Mouse (Mus musculus): Measurements from ENCODE around the gene Rchy1. TPM values are rescaled to one million over a fixed set of nuclear protein-coding genes. Genes with fewer than 3 reads are reported as not detected.
"Not testable (repeated sequence)": the region's sequence is repeated elsewhere in the genome, so short reads cannot be mapped to it uniquely, and the experiment has no call there.

Rchy1 gene
- polyA plus RNA-seq, 1 experiment from 2014 or later = 71.4 TPM

GRCm38 (mm10) chr5:91947008-91947407 lies 15.9 kb downstream of the Rchy1 start:
- Histone ChIP-seq H3K27ac (ENCODE audit: low read length) (no peak overlapping the region), H3K27me3 (replicated peaks; ENCODE audit: control insufficient read depth, insufficient read depth, low read length) (no peaks in the 10 kb centered on the region), H3K4me2 (ENCODE audit: low read length) (no peak overlapping the region), H3K36me3 (ENCODE audit: control insufficient read depth, insufficient read depth) (peaks cover 24% of the 10 kb centered on the region), H3K4me3 (replicated peaks; ENCODE audit: low read length) (no peak overlapping the region), H3K9ac (replicated peaks; ENCODE audit: low read depth, low read length) (no peak overlapping the region), H3K4me1 (replicated peaks; ENCODE audit: control insufficient read depth, insufficient read depth, low read length) (no peaks in the 10 kb centered on the region), H3K9me3 (ENCODE audit: control insufficient read depth, low read length) (no peaks in the 10 kb centered on the region)
- no peak for ATAC-seq
- 96% methylated on average over 4 of the region's 4 CpGs for WGBS

- not testable (repeated sequence) for H3K9ac ChIP-seq (replicated peaks; ENCODE audit: low read depth, low read length); H3K9me3 ChIP-seq (ENCODE audit: control insufficient read depth, low read length); H3K4me1 ChIP-seq (replicated peaks; ENCODE audit: control insufficient read depth, insufficient read depth, low read length); H3K4me3 ChIP-seq (replicated peaks; ENCODE audit: low read length); H3K27ac ChIP-seq (ENCODE audit: low read length); H3K27me3 ChIP-seq (replicated peaks; ENCODE audit: control insufficient read depth, insufficient read depth, low read length); H3K4me2 ChIP-seq (ENCODE audit: low read length)
- H3K36me3 ChIP-seq (ENCODE audit: control insufficient read depth, insufficient read depth) = peaks cover 24% of the 10 kb centered on the region
- 63% methylated on average over 1 of the region's 1 CpGs for WGBS
- 0 out of 2 replicates have a peak, but pooled peaks have one; percentile 33 for ATAC-seq
These were observed 17.3 kb downstream of the Rchy1 start for GRCm38 (mm10) chr5:91945609-91946008.

GRCm38 (mm10) chr5:91913231-91913630 lies 49.6 kb downstream of the Rchy1 start:
- WGBS = 84% methylated on average over 2 of the region's 2 CpGs
- no peaks in the 10 kb centered on the region for H3K27me3 ChIP-seq (replicated peaks; ENCODE audit: control insufficient read depth, insufficient read depth, low read length)
- no peak overlapping the region for H3K4me3 ChIP-seq (replicated peaks; ENCODE audit: low read length)
- no peaks in the 10 kb centered on the region for H3K36me3 ChIP-seq (ENCODE audit: control insufficient read depth, insufficient read depth)
- peak; percentile 59; the same call in 1 of the 2 replicates for ATAC-seq
- no peak overlapping the region for H3K9ac ChIP-seq (replicated peaks; ENCODE audit: low read depth, low read length)
- H3K4me2 ChIP-seq (ENCODE audit: low read length) = no peak overlapping the region
- peaks cover 5% of the 10 kb centered on the region; the same call in 1 of the 2 replicates for H3K4me1 ChIP-seq (replicated peaks; ENCODE audit: control insufficient read depth, insufficient read depth, low read length)
- no peak overlapping the region for H3K27ac ChIP-seq (ENCODE audit: low read length)
- no peaks in the 10 kb centered on the region for H3K9me3 ChIP-seq (ENCODE audit: control insufficient read depth, low read length)

GRCm38 (mm10) chr5:91911384-91912106 lies 51.3 kb downstream of the Rchy1 start:
- no peaks in the 10 kb centered on the region for H3K36me3 ChIP-seq (ENCODE audit: control insufficient read depth, insufficient read depth)
- ATAC-seq = peak; percentile 67
- 50% methylated on average over 13 of the region's 13 CpGs for WGBS

GRCm38 (mm10) chr5:91910616-91911015 lies 52.3 kb downstream of the Rchy1 start:
- Histone ChIP-seq H3K4me1 (replicated peaks; ENCODE audit: control insufficient read depth, insufficient read depth, low read length) (peaks cover 5% of the 10 kb centered on the region; the same call in 1 of the 2 replicates), H3K27ac (ENCODE audit: low read length) (no peak overlapping the region), H3K27me3 (replicated peaks; ENCODE audit: control insufficient read depth, insufficient read depth, low read length) (no peaks in the 10 kb centered on the region), H3K9ac (replicated peaks; ENCODE audit: low read depth, low read length) (no peak overlapping the region), H3K4me2 (ENCODE audit: low read length) (no peak overlapping the region), H3K4me3 (replicated peaks; ENCODE audit: low read length) (no peak overlapping the region), H3K36me3 (ENCODE audit: control insufficient read depth, insufficient read depth) (no peaks in the 10 kb centered on the region), H3K9me3 (ENCODE audit: control insufficient read depth, low read length) (no peaks in the 10 kb centered on the region)
- WGBS = 96% methylated on average over 4 of the region's 4 CpGs
- ATAC-seq = no peak

More at GRCm38 (mm10) chr5:91911384-91912106, 51.3 kb downstream of the Rchy1 start:
- Histone ChIP-seq H3K4me2 (ENCODE audit: low read length) (no peak overlapping the region), H3K27me3 (replicated peaks; ENCODE audit: control insufficient read depth, insufficient read depth, low read length) (no peaks in the 10 kb centered on the region), H3K9me3 (ENCODE audit: control insufficient read depth, low read length) (no peaks in the 10 kb centered on the region), H3K4me3 (replicated peaks; ENCODE audit: low read length) (no peak overlapping the region), H3K9ac (replicated peaks; ENCODE audit: low read depth, low read length) (no peak overlapping the region), H3K27ac (ENCODE audit: low read length) (no peak overlapping the region), H3K4me1 (replicated peaks; ENCODE audit: control insufficient read depth, insufficient read depth, low read length) (peaks cover 5% of the 10 kb centered on the region; the same call in 1 of the 2 replicates)

- peak; percentile 63 for ATAC-seq
- 45% methylated on average over 10 of the region's 10 CpGs for WGBS
These were observed 53.8 kb downstream of the Rchy1 start for GRCm38 (mm10) chr5:91909010-91909620.

More at GRCm38 (mm10) chr5:91909010-91909620, 53.8 kb downstream of the Rchy1 start:
- no peaks in the 10 kb centered on the region for H3K36me3 ChIP-seq (ENCODE audit: control insufficient read depth, insufficient read depth)
- H3K27ac ChIP-seq (ENCODE audit: low read length) = peak overlapping the region; percentile 37; the same call in 1 of the 2 replicates
- no peaks in the 10 kb centered on the region for H3K9me3 ChIP-seq (ENCODE audit: control insufficient read depth, low read length)
- H3K4me3 ChIP-seq (replicated peaks; ENCODE audit: low read length) = no peak overlapping the region
- peaks cover 5% of the 10 kb centered on the region; the same call in 1 of the 2 replicates for H3K4me1 ChIP-seq (replicated peaks; ENCODE audit: control insufficient read depth, insufficient read depth, low read length)
- H3K27me3 ChIP-seq (replicated peaks; ENCODE audit: control insufficient read depth, insufficient read depth, low read length) = no peaks in the 10 kb centered on the region
- H3K4me2 ChIP-seq (ENCODE audit: low read length) = no peak overlapping the region
- H3K9ac ChIP-seq (replicated peaks; ENCODE audit: low read depth, low read length) = no peak overlapping the region

Other genes starting within 250 kb of the Rchy1 start
- gene Odaph, start 24.4 kb upstream of the Rchy1 start, polyA plus RNA-seq (2015; fragmentation: Nextera tagmentation; extraction: Ambion mirVana) = not detected in 2 replicates
- 8.3 and 10.2 TPM in 2 replicates for gene Cdkl2, start 80.8 kb upstream of the Rchy1 start, polyA plus RNA-seq (2015; fragmentation: Nextera tagmentation; extraction: Ambion mirVana)
- gene G3bp2, start 120.7 kb upstream of the Rchy1 start, polyA plus RNA-seq (2015; fragmentation: Nextera tagmentation; extraction: Ambion mirVana) = 345 and 376 TPM in 2 replicates
- 39.2 and 43.9 TPM in 2 replicates for gene Uso1, start 174.9 kb upstream of the Rchy1 start, polyA plus RNA-seq (2015; fragmentation: Nextera tagmentation; extraction: Ambion mirVana)